Mouse (Mus musculus) erythroblast, embryonic 14.5 days (primary cell): ENCODE results near the gene Mt2.

Experiments used
- GATA1 ChIP-seq: IDR thresholded peaks from 2 replicates; pipeline ENCODE4 v1.6.1; 2012; ENCODE audit warnings: low read length, inconsistent platforms, mixed read lengths
- TAL1 ChIP-seq: IDR thresholded peaks from 3 replicates; pipeline ENCODE4 v1.6.1; 2012; ENCODE audit warnings: low read length, inconsistent platforms, mixed read lengths

DNA sequence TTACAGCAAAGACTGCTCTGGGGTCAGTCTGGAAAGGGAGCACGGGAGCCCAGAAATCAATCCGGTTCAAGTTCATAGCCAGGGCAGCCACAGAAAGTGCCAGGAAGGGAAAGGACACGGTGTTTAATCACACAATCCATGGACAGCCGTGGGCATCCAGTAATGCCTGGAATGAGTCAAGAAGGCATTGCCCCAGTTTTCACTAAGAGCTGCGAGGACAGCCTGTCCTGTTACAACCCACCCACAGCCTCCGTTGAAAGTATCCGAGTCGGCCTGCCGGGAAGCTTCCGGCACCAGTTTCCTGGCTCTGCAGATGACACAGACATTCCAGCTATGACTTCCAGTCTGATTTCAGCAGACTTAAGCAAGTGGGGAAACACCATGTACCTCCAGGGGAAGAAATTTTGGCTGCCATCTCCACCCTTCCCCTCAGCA, 1.1 kb upstream of the Mt2 start:
- TF ChIP-seq GATA1 (no peak), TAL1 (no peak)
